Mouse (Mus musculus) ES-E14 (cell line): Measurements from ENCODE around the gene Urad. TPM values are rescaled to one million over a fixed set of nuclear protein-coding genes. Genes with fewer than 3 reads are reported as not detected.

Experiments
- DNase-seq: peaks from one replicate; pipeline ENCODE4 v3.0.0-alpha.2; 2013; ENCODE audit warnings: low read depth, low spot score
- H3K27ac ChIP-seq: 2 replicates; pipeline ENCODE4 v1.5.1; 2012; ENCODE audit warnings: low read depth, mild to moderate bottlenecking, low read length, moderate library complexity, mixed read lengths; ENCODE audit not compliant: poor library complexity, insufficient read depth, severe bottlenecking
- H3K36me3 ChIP-seq: 2 replicates; pipeline ENCODE4 v1.6.1; 2012; ENCODE audit warnings: mild to moderate bottlenecking, low read length, moderate library complexity, mixed read lengths; ENCODE audit not compliant: control insufficient read depth, poor library complexity, insufficient read depth, severe bottlenecking
- H3K4me1 ChIP-seq, 2 experiments: fragments of 150-350 bp in 1 of 2; sonication (generic) in 1 of 2; 2 replicates each; pipeline ENCODE4 v1.6.1; 2012; ENCODE audit warnings: low read length in 2 of 2, mild to moderate bottlenecking in 1 of 2, mixed read lengths in 1 of 2; ENCODE audit not compliant: control insufficient read depth in 2 of 2, insufficient read depth in 2 of 2, poor library complexity in 1 of 2
- H3K4me3 ChIP-seq, 2 experiments: fragments of 150-350 bp in 1 of 2; sonication (generic) in 1 of 2; 2 replicates each; pipeline ENCODE4 v1.5.1; 2012; ENCODE audit warnings: low read length in 2 of 2, low read depth in 1 of 2, mild to moderate bottlenecking in 1 of 2, mixed read lengths in 1 of 2; ENCODE audit not compliant: insufficient read depth in 1 of 2, poor library complexity in 1 of 2, severe bottlenecking in 1 of 2
- H3K9ac ChIP-seq: 2 replicates; pipeline ENCODE4 v1.6.1; 2012; ENCODE audit warnings: low read depth, mild to moderate bottlenecking, low read length, mixed read lengths; ENCODE audit not compliant: poor library complexity, insufficient read depth, severe bottlenecking
- H3K9me3 ChIP-seq: fragments of 150-350 bp; sonication (generic); 2 replicates; pipeline ENCODE4 v1.6.1; 2012; ENCODE audit warnings: low read depth, mild to moderate bottlenecking, low read length; ENCODE audit not compliant: control insufficient read depth, insufficient read depth
- CHD2 ChIP-seq: IDR thresholded peaks from 2 replicates; pipeline ENCODE4 v1.6.1; 2014; ENCODE audit warnings: mild to moderate bottlenecking, low read depth, low read length, inconsistent platforms
- HCFC1 ChIP-seq: IDR thresholded peaks from 2 replicates; pipeline ENCODE4 v1.6.1; 2012; ENCODE audit warnings: low read length, inconsistent platforms, borderline replicate concordance; ENCODE audit not compliant: insufficient read depth
- MAFK ChIP-seq: IDR thresholded peaks from 2 replicates; pipeline ENCODE4 v1.6.1; 2014; ENCODE audit warnings: mild to moderate bottlenecking, low read depth, low read length, inconsistent platforms; ENCODE audit not compliant: insufficient read depth
- ZC3H11A ChIP-seq: IDR thresholded peaks from 2 replicates; pipeline ENCODE4 v1.6.1; 2012; ENCODE audit warnings: low read depth, mild to moderate bottlenecking, inconsistent platforms, low read length, borderline replicate concordance
- ZNF384 ChIP-seq: IDR thresholded peaks from 2 replicates; pipeline ENCODE4 v1.6.1; 2012; ENCODE audit warnings: low read depth, low read length, inconsistent platforms
- in situ Hi-C, 2 experiments: fragments of 600-800 bp; cut with MboI; formaldehyde crosslinking; loops; one replicate each; pipeline ENCODE4 v1.15.1; 2025; ENCODE audit warnings: low sequenced_read_pairs in 2 of 2, inconsistent platforms in 1 of 2; ENCODE audit not compliant: unreplicated experiment in 2 of 2
- total RNA-seq: library from RNA; depleted of rRNA; stranded (reverse); fragments of 300-350 nt; gene quantifications from 2 replicates; pipeline ENCODE4 v1.2.3, GENCODE M21; 2012

Urad gene
- total RNA-seq, 1 experiment: not detected

DNA sequence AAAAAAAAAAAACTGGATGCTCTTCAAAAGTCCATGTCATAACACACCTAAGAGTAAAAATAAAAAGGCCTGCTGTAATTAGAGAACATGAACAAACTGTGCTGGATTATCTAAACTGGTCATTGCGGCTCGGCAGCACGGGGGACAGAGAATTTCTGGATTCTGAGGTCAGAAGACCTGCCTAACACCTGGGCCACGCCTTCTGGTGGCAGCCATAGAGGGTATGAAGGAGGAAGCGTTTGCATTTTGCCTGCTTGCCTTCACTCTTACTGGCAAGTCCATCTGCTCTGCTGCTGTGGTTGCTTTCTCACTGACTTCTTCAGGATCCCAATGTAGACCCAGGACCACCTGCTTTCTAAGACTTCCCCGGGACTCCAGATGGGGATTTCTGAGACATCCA is 20.7 kb upstream of the Urad start:
- no peak overlapping the region for H3K27ac ChIP-seq
- in situ Hi-C loops: no loop called here
- no peaks in the 10 kb centered on the region for H3K9me3 ChIP-seq
- no peak for TF ChIP-seq ZC3H11A
- no peak for TF ChIP-seq HCFC1
- no peak for TF ChIP-seq CHD2
- H3K4me3 ChIP-seq: no peak overlapping the region
- no peaks in the 10 kb centered on the region for H3K36me3 ChIP-seq
- H3K9ac ChIP-seq: no peak overlapping the region
- DNase-seq: no peak
- peaks cover 0 to 3% of the 10 kb centered on the region in 2 experiments; a peak in 1 of 4 replicates for H3K4me1 ChIP-seq

DNA sequence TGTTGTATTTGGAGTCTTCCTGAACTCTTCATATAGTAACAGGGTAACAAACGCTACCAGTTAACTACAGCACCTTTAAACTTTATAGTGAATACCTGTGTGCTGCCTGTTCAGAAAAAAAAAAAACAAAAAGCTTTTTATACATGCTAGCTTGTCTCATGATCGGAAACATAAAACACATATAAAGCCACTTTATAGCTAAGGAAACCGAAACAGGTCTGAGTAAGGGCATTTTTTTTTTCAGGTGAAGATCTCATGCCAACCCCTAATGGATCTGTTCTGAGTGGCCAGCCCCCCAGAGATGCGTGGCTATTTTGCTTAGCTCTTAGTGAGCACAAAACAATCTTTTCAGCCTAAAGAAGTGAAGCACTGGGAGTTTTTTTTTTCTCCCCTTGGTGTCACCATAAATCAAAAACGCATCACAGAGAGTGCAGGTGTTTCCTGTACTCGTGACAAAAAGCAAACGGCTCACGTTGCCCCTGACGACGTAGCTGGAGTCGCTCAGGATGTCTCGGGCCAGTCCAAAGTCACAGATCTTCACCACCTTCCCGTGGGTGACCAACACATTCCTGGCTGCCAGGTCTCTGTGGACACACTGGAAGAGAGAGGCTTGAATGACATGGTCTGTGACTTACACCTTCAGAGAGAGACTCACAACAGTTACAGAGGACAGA is 18.6 kb upstream of the Urad start:
- Histone ChIP-seq H3K27ac (no peak overlapping the region), H3K4me3 (no peak overlapping the region), H3K9ac (no peak overlapping the region), H3K9me3 (no peaks in the 10 kb centered on the region), H3K4me1 (peaks cover 0 to 3% of the 10 kb centered on the region in 2 experiments; a peak in 1 of 4 replicates), H3K36me3 (no peaks in the 10 kb centered on the region)
- DNase-seq: no peak
- no peak for TF ChIP-seq CHD2
- no peak for TF ChIP-seq MAFK
- TF ChIP-seq ZC3H11A: no peak
- no peak for TF ChIP-seq ZNF384
- TF ChIP-seq HCFC1: no peak
- in situ Hi-C loops: no loop called here

DNA sequence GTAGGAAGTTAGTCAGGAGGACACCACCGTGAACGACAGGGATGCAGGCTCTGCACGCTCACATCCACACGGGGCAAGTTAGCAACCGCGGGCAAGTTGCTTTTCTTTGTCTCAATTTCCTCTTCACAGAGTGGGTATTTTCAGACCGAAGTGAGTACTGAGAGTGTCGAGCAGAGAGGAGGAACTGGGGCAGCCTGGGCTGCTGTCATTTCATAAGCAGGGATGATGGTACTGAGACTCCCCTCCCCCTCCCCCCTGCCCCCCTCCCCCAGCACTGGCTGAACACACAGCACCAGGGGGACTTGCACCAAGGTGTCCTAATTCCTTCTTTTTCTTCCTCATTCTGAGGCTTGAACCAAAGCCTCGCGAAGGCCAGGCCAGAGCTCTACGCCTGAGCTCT is 17.3 kb upstream of the Urad start:
- no peak overlapping the region for H3K9ac ChIP-seq
- no peaks in the 10 kb centered on the region for H3K9me3 ChIP-seq
- H3K4me3 ChIP-seq: no peak overlapping the region
- DNase-seq: no peak
- H3K4me1 ChIP-seq: peaks cover 0 to 3% of the 10 kb centered on the region in 2 experiments; a peak in 1 of 4 replicates
- TF ChIP-seq ZNF384 (no peak), HCFC1 (no peak), CHD2 (no peak), MAFK (no peak), ZC3H11A (no peak)
- in situ Hi-C loops: no loop called here
- H3K27ac ChIP-seq: no peak overlapping the region
- no peaks in the 10 kb centered on the region for H3K36me3 ChIP-seq

DNA sequence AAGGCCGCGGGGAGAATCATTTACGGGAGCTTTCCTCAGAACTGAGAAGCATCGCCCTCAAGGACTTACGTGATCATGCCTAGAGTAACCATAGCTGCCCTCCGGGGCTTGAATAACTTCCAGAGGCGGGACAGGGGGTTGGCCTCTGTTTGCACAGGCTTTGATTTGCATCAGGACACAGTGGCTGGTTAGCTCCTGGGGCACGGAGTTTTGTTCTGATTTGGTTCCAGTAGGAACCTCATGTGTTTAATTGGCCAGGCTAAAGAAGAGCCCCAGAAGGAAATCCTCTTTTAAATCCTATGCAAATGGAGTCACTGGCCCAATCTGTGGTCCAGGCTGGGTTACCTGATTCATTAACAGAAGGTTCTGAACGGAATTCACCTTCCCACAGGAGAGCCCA is 16.7 kb upstream of the Urad start:
- peaks cover 0 to 3% of the 10 kb centered on the region in 2 experiments; a peak in 1 of 4 replicates for H3K4me1 ChIP-seq
- no peak overlapping the region for H3K27ac ChIP-seq
- H3K9ac ChIP-seq: no peak overlapping the region
- no peak for DNase-seq
- no peak overlapping the region for H3K4me3 ChIP-seq
- no peaks in the 10 kb centered on the region for H3K36me3 ChIP-seq
- no peak for TF ChIP-seq HCFC1
- no peak for TF ChIP-seq ZNF384
- no peak for TF ChIP-seq CHD2
- no peak for TF ChIP-seq MAFK
- TF ChIP-seq ZC3H11A: no peak
- no peaks in the 10 kb centered on the region for H3K9me3 ChIP-seq
- in situ Hi-C loops: no loop called here

DNA sequence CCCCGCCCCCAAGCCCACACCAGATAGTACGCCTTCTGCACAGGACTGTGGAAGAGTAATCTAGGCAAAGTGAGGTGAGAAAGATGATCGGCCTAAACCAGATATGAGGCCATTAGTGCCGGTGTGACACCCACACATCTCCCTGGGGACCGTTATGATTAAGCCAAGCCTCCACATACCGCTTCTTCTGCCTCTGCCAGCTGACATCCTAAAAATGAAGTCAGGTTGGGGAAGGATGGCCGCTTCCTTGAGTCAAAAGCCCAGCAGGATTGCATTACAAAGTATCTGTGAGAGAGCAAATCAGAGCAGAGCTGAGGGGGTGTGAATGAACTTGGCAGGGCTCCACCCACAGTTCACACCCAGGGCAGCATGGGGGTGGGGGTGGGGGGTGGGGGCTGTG is 10.5 kb upstream of the Urad start:
- Histone ChIP-seq H3K4me3 (no peak overlapping the region), H3K9me3 (no peaks in the 10 kb centered on the region), H3K9ac (no peak overlapping the region; the same call in 1 of the 2 replicates), H3K27ac (no peak overlapping the region), H3K36me3 (no peaks in the 10 kb centered on the region), H3K4me1 (peaks cover 0 to 5% of the 10 kb centered on the region in 2 experiments; a peak in 1 of 4 replicates)
- in situ Hi-C loops: no loop called here
- no peak for TF ChIP-seq HCFC1
- no peak for TF ChIP-seq ZNF384
- no peak for TF ChIP-seq ZC3H11A
- no peak for TF ChIP-seq MAFK
- TF ChIP-seq CHD2: no peak
- no peak for DNase-seq
